Mouse (Mus musculus) lung, adult 2 months (tissue): ENCODE results near the gene Pcsk4.

Source experiments
- CTCF ChIP-seq: fragments of 200-500 bp; IDR thresholded peaks from 2 replicates; pipeline ENCODE4 v1.5.1; 2011; ENCODE audit warnings: mild to moderate bottlenecking, low read length, control low read depth; ENCODE audit not compliant: insufficient read depth
- POLR2A ChIP-seq: fragments of 200-500 bp; IDR thresholded peaks from 2 replicates; pipeline ENCODE4 v1.6.1; 2011; ENCODE audit warnings: low read depth, mild to moderate bottlenecking, control low read depth, low read length, borderline replicate concordance; ENCODE audit errors: extremely low read depth

DNA sequence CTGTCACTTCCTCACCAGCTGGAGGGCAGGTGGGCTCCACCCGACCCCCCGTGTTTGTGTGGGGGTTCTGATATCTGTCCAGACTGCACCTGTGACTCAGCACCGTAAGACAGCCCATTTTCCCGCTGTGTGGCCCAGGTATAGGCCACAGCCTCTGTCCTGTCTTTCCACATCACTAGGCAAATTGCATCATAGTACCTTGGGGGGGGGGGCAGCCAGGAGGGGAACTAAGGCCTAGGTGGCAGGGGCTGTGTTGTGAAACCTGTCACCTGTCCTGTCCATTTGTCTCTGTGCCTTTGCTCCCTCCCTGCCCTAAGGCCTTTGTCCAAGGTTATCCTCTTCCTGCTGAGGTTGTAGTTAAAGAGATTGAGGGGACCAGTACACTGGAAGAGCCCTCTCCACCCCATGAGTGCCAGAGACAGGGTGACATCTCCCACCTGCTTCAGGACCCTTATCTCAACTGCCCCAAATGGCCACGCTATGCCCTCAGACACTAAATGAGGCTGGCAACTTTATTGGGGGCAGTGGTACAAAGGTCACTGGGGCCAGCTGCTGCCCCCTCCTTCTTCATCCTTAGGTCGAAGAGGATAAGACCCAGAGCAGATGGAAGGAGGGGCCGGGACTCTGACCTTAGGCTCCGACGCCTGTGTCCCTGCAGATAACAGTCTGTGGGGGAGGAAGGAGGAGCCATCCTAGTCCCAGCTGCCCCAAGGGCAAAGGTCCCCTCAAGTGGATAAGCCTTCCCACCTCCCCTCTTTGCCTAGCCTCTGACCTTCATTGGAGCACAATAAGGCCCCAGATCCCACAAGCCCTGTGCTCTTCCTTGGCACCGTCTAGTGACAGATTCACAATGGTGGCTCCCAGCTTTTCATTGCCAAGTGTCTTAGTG, 2.6 kb upstream of the Pcsk4 start:
- TF ChIP-seq POLR2A = no peak
- TF ChIP-seq CTCF = no peak
